Mouse (Mus musculus) olfactory bulb, adult 2 months (tissue): ENCODE measurements at regions not wholly inside any gene's neighbourhood (a gene's known extent, or its start where the extent isn't known, plus 50 kb on each side); places are given as distances from the start of the nearest gene placed in this dataset.

Experiments used
- CTCF ChIP-seq: fragments of 200-500 bp; IDR thresholded peaks from 2 replicates; pipeline ENCODE4 v1.5.1; 2012; ENCODE audit warnings: low read depth, mild to moderate bottlenecking, low read length, moderate library complexity; ENCODE audit not compliant: insufficient read depth
- POLR2A ChIP-seq: fragments of 200-500 bp; IDR thresholded peaks from 2 replicates; pipeline ENCODE4 v1.6.1; 2012; ENCODE audit warnings: mild to moderate bottlenecking, low read depth, low read length, moderate library complexity; ENCODE audit not compliant: insufficient read depth

DNA sequence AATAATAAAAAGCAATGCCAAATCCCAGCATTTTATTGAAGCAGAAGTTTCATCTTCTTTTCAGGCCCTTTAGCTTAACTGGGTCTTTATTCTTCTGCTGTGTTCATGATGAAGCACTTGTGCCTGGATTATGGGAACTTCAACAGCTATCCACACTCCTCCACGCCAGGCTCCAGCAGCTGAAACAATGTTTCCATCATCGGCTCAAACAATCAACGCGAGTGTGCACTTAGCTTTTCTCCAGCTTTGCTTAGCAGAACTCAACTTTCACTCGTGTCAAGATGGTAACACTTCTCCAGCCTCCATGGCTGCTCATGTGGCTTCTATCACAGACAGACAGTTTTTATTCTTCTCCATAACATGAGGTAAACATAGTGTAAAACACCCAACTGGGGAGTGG, 143.8 kb upstream of the Mdm1 start:
- TF ChIP-seq POLR2A (no peak), CTCF (no peak)
